15 mouse cellular contexts compared by ENCODE assay signal in the genomic region with DNA sequence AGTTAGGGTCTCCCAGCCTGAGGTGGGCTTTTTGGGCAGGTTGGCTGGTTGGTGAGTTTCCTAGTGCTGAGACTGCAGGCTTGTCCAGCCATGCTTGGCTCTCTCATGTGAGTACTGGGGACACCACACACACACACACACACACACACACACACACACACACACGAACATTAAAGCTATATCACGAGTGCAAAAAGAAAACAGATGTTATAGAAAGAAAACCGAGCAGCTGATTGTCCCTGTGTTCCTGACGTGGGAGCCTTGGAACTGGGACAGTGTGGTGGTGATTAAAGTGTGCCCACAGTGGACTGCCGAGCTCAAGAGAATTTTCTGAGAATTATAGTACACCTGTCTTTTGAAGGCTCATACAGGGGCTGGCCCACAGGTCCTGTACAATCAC. TPM values are rescaled to one million over a fixed set of nuclear protein-coding genes. Genes with fewer than 3 reads are reported as not detected.
DNase-seq lines count a peak whose midpoint lies in the region; ATAC-seq and TF ChIP-seq lines count a peak whose summit lies in the region.
"Had no signal": no experiment of that assay in that cellular context is flagged by ENCODE, and none has a peak within 500 bp of the region (broad histone marks: within the 10 kb centered on the region; RNA-seq: fewer than 3 reads in every experiment).

No protein-coding gene starts in this region.

- no peaks in the 10 kb centered on the region for H3K36me3 ChIP-seq in heart, embryonic 13.5 days
- peaks cover 4% of the 10 kb centered on the region; the same call in 1 of the 2 replicates for H3K36me3 ChIP-seq in midbrain, embryonic 10.5 days
- no peaks in the 10 kb centered on the region for H3K36me3 ChIP-seq in midbrain, embryonic 15.5 days (replicated peaks)
- no peaks in the 10 kb centered on the region for H3K36me3 ChIP-seq in hindbrain, postnatal 0 days (ENCODE audit: insufficient read depth, low read length)
- H3K36me3 ChIP-seq in stomach, embryonic 16.5 days (ENCODE audit: control insufficient read depth, insufficient read depth, low read length) = no peaks in the 10 kb centered on the region
- H3K36me3 ChIP-seq: stomach, embryonic 15.5 days had no signal

- peak overlapping the region; percentile 92 for H3K27ac ChIP-seq in heart, embryonic 13.5 days (replicated peaks)
- peak overlapping the region; percentile 68; the same call in 1 of the 2 replicates for H3K27ac ChIP-seq in midbrain, embryonic 10.5 days (replicated peaks)
- no peak overlapping the region for H3K27ac ChIP-seq in midbrain, embryonic 15.5 days
- H3K27ac ChIP-seq in hindbrain, postnatal 0 days = peak overlapping the region; percentile 13; the same call in 1 of the 2 replicates
- peak overlapping the region; percentile 4; the same call in 1 of the 2 replicates for H3K27ac ChIP-seq in stomach, embryonic 16.5 days (ENCODE audit: low read length)

- no peak for DNase-seq in heart, adult 11 months
- no peak for DNase-seq in midbrain, embryonic 10.5 days (ENCODE audit: low spot score)
- DNase-seq in hindbrain, postnatal 0 days (ENCODE audit: low spot score) = no peak
- no peak for DNase-seq in kidney, postnatal 10 days
- DNase-seq: adrenal gland, postnatal 10 days; kidney, postnatal 14 days; lung, adult 18-20 months; right cerebral cortex, postnatal 4 days had no signal

- H3K4me2 ChIP-seq in heart, embryonic 13.5 days = no peak overlapping the region
- H3K4me2 ChIP-seq in midbrain, embryonic 15.5 days = no peak overlapping the region
- H3K4me2 ChIP-seq in hindbrain, postnatal 0 days (ENCODE audit: low read depth, low read length) = no peak overlapping the region
- H3K4me2 ChIP-seq in stomach, embryonic 16.5 days (ENCODE audit: low read depth, low read length) = no peak overlapping the region
- H3K4me2 ChIP-seq: stomach, embryonic 15.5 days had no signal

- H3K9ac ChIP-seq in heart, embryonic 13.5 days = peak overlapping the region; percentile 62
- no peak overlapping the region for H3K9ac ChIP-seq in midbrain, embryonic 15.5 days
- H3K9ac ChIP-seq in hindbrain, postnatal 0 days (replicated peaks; ENCODE audit: low read length) = no peak overlapping the region
- no peak overlapping the region for H3K9ac ChIP-seq in stomach, embryonic 16.5 days (ENCODE audit: low read length)
- H3K9ac ChIP-seq: stomach, embryonic 15.5 days had no signal

- WGBS in heart, embryonic 13.5 days = 54% methylated on average over 5 of the region's 5 CpGs
- WGBS in midbrain, embryonic 10.5 days = 86% methylated on average over 5 of the region's 5 CpGs
- WGBS in midbrain, embryonic 15.5 days = 61% methylated on average over 5 of the region's 5 CpGs
- 57% methylated on average over 5 of the region's 5 CpGs for WGBS in hindbrain, postnatal 0 days
- WGBS in stomach, embryonic 16.5 days = 60% methylated on average over 5 of the region's 5 CpGs

- no peak for TF ChIP-seq CTCF in hindbrain, postnatal 0 days (IDR thresholded peaks at IDR 0.05; ENCODE audit: low read depth)

- H3K4me3 ChIP-seq in heart, embryonic 13.5 days = no peak overlapping the region
- H3K4me3 ChIP-seq in midbrain, embryonic 10.5 days = no peak overlapping the region
- no peak overlapping the region for H3K4me3 ChIP-seq in midbrain, embryonic 15.5 days
- H3K4me3 ChIP-seq in hindbrain, postnatal 0 days (ENCODE audit: low read length) = no peak overlapping the region
- no peak overlapping the region for H3K4me3 ChIP-seq in stomach, embryonic 16.5 days (replicated peaks; ENCODE audit: low read length)
- H3K4me3 ChIP-seq: stomach, embryonic 15.5 days had no signal

- peaks cover 93% of the 10 kb centered on the region for H3K4me1 ChIP-seq in heart, embryonic 13.5 days
- H3K4me1 ChIP-seq in midbrain, embryonic 10.5 days = peaks cover 88% of the 10 kb centered on the region
- peaks cover 64% of the 10 kb centered on the region for H3K4me1 ChIP-seq in midbrain, embryonic 15.5 days
- peaks cover 30% of the 10 kb centered on the region for H3K4me1 ChIP-seq in hindbrain, postnatal 0 days (ENCODE audit: insufficient read depth, low read length)
- peaks cover 74% of the 10 kb centered on the region for H3K4me1 ChIP-seq in stomach, embryonic 16.5 days (ENCODE audit: control insufficient read depth, insufficient read depth, low read length)

- no peaks in the 10 kb centered on the region for H3K9me3 ChIP-seq in heart, embryonic 13.5 days
- H3K9me3 ChIP-seq in midbrain, embryonic 10.5 days (replicated peaks) = no peaks in the 10 kb centered on the region
- no peaks in the 10 kb centered on the region for H3K9me3 ChIP-seq in midbrain, embryonic 15.5 days
- no peaks in the 10 kb centered on the region for H3K9me3 ChIP-seq in hindbrain, postnatal 0 days (ENCODE audit: low read length)
- H3K9me3 ChIP-seq in stomach, embryonic 16.5 days (replicated peaks; ENCODE audit: control insufficient read depth, low read length) = no peaks in the 10 kb centered on the region
- H3K9me3 ChIP-seq: stomach, embryonic 15.5 days had no signal

- no peak for ATAC-seq in heart, embryonic 13.5 days (ENCODE audit: extremely low read depth, insufficient number of reproducible peaks, low FRiP score, low TSS enrichment)
- no peak for ATAC-seq in midbrain, embryonic 15.5 days (replicated peaks)
- no peak for ATAC-seq in hindbrain, postnatal 0 days
- no peak for ATAC-seq in stomach, embryonic 16.5 days (ENCODE audit: insufficient read depth, low FRiP score)
- ATAC-seq in cerebellum, adult (ENCODE audit: insufficient number of reproducible peaks, low FRiP score, low TSS enrichment) = no peak
- ATAC-seq: CD4-positive, CD25-positive, alpha-beta regulatory T cell, adult 4 months; inflammation-experienced regulatory T-cells, adult 6 months had no signal

- no peaks in the 10 kb centered on the region for H3K27me3 ChIP-seq in heart, embryonic 13.5 days (replicated peaks)
- H3K27me3 ChIP-seq in midbrain, embryonic 10.5 days (ENCODE audit: low read depth, poor library complexity, severe bottlenecking) = no peaks in the 10 kb centered on the region
- H3K27me3 ChIP-seq in midbrain, embryonic 15.5 days (replicated peaks) = no peaks in the 10 kb centered on the region
- no peaks in the 10 kb centered on the region for H3K27me3 ChIP-seq in hindbrain, postnatal 0 days (ENCODE audit: insufficient read depth, low read length)
- H3K27me3 ChIP-seq in stomach, embryonic 16.5 days (ENCODE audit: control insufficient read depth, insufficient read depth, low read length) = no peaks in the 10 kb centered on the region
- H3K27me3 ChIP-seq: stomach, embryonic 15.5 days had no signal

RNA-seq across cellular contexts. Expression of a gene that starts 18.4 kb away (rescaled TPM):
- polyA plus RNA-seq in heart, embryonic 13.5 days (2015; fragmentation: Nextera tagmentation; extraction: Ambion mirVana) = 24.5 and 25.1 TPM in 2 replicates
- 41.5 and 57.6 TPM in 2 replicates for polyA plus RNA-seq in midbrain, embryonic 10.5 days (2016; fragmentation: Nextera tagmentation; extraction: Ambion mirVana)
- polyA plus RNA-seq in midbrain, embryonic 15.5 days (2015; fragmentation: Nextera tagmentation; extraction: Ambion mirVana) = 85.4 and 92.2 TPM in 2 replicates
- 188 and 206 TPM in 2 replicates for total RNA-seq in hindbrain, postnatal 0 days (2014; rRNA removed)
- 44.8 and 55.9 TPM in 2 replicates for polyA plus RNA-seq in hindbrain, postnatal 0 days (2015; fragmentation: Nextera tagmentation; extraction: Ambion mirVana)
- polyA plus RNA-seq in stomach, embryonic 16.5 days (2015; fragmentation: Nextera tagmentation; extraction: Ambion mirVana) = 22.7 and 27.3 TPM in 2 replicates
